Mouse (Mus musculus) intestine, postnatal 0 days (tissue): ENCODE results near the gene Rbm4. TPM values are rescaled to one million over a fixed set of nuclear protein-coding genes. Genes with fewer than 3 reads are reported as not detected.

ENCODE experiments used
- ATAC-seq: fragments of 200-750 bp; cut with Nextera tagmentation; 2 replicates; pipeline ENCODE4 v1.8.0; 2017; ENCODE audit warnings: mild to moderate bottlenecking, moderate TSS enrichment, moderate library complexity
- H3K27ac ChIP-seq: fragments of 300-500 bp; sonication (generic); 2 replicates; pipeline ENCODE4 v1.5.1; 2014; ENCODE audit warnings: mild to moderate bottlenecking, low read depth, low read length, moderate library complexity
- H3K27me3 ChIP-seq: fragments of 300-500 bp; sonication (generic); replicated peaks from 2 replicates; pipeline ENCODE4 v1.6.1; 2014; ENCODE audit warnings: low read length, mixed read lengths; ENCODE audit not compliant: control insufficient read depth, insufficient read depth
- H3K36me3 ChIP-seq: fragments of 300-500 bp; sonication (generic); 2 replicates; pipeline ENCODE4 v1.6.1; 2014; ENCODE audit warnings: mild to moderate bottlenecking, moderate library complexity; ENCODE audit not compliant: control insufficient read depth, insufficient read depth
- H3K4me1 ChIP-seq: fragments of 300-500 bp; sonication (generic); replicated peaks from 2 replicates; pipeline ENCODE4 v1.6.1; 2014; ENCODE audit warnings: antibody characterized with exemption, low read length, mixed read lengths; ENCODE audit not compliant: control insufficient read depth, insufficient read depth
- H3K4me2 ChIP-seq: fragments of 300-500 bp; sonication (generic); replicated peaks from 2 replicates; pipeline ENCODE4 v1.6.1; 2014; ENCODE audit warnings: low read depth, mild to moderate bottlenecking, moderate library complexity
- H3K4me3 ChIP-seq: fragments of 300-500 bp; sonication (generic); 2 replicates; pipeline ENCODE4 v1.5.1; 2014; ENCODE audit warnings: low read depth, low read length
- H3K9ac ChIP-seq: fragments of 300-500 bp; sonication (generic); 2 replicates; pipeline ENCODE4 v1.6.1; 2014; ENCODE audit warnings: mild to moderate bottlenecking, low read depth, low read length
- H3K9me3 ChIP-seq: fragments of 300-500 bp; sonication (generic); 2 replicates; pipeline ENCODE4 v1.6.1; 2016; ENCODE audit warnings: mixed run types; ENCODE audit not compliant: control insufficient read depth
- CTCF ChIP-seq: sonication (generic); IDR thresholded peaks from 2 replicates; pipeline ENCODE4 v1.5.1; 2016; ENCODE audit warnings: low read depth, mild to moderate bottlenecking, control low read depth, antibody characterized with exemption, moderate library complexity
- WGBS: fragments of 180-500 bp; shearing (Covaris S2); extraction: QIAGEN DNeasy Blood & Tissue Kit; methylation state at CpG from one replicate; pipeline ENCODE4 v1.1.7; 2014; 5-methylcytosine and 5-hydroxymethylcytosine counted together
- polyA plus RNA-seq: library from polyadenylated mRNA; unstranded; fragments of >200 nt; fragmentation: Nextera tagmentation; extraction: Ambion mirVana; gene quantifications from 2 replicates; pipeline ENCODE4 v1.2.1, GENCODE M21; 2015

Rbm4 gene
- 20.3 and 21.6 TPM in 2 replicates for polyA plus RNA-seq

DNA sequence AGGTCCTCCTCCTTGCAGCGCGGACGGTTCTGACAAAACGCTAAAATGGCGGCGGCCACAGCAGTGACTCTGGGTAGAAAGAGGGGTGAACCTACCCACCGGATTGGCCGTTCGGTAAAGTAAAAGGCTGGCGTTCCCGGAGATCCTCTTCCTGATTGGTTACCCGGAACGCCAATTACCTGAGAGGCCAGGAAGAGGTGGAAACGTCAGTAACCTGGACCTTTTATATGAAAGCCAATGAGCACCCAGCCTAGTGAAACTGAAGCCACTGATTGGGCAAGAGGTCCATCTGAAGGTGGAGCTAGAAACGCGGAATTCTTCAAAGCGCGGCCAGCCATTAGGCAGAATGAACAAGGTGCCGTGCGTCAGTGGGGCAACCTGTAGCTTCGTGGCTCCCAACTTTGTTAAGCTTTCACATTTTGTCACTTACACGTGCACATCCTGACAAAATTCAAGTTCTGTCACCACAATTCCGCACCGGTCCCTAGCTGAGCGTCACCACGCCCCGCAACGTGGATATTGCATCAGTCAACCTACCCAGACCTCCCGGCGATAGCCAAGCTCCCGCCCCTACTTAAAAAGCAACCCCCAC is at the start of gene Rbm4:
TSS of gene Rbm4 (minus strand) at position 71 of the 592 bp plus-strand sequence.
- H3K9ac ChIP-seq, result peak within 1 kb of the TSS; percentile 74
- no peak for TF ChIP-seq CTCF
- peaks cover 33% of the 10 kb centered on the region for H3K36me3 ChIP-seq
- peak; percentile 98 for ATAC-seq
- 0 out of 2 replicates have a peak, but pooled peaks cover 10% of the 10 kb centered on the region for H3K4me1 ChIP-seq
- under 1% methylated on average over 31 of the region's 31 CpGs for WGBS
- peak within 1 kb of the TSS; percentile 73 for H3K4me2 ChIP-seq
- no peaks in the 10 kb centered on the region for H3K27me3 ChIP-seq
- no peaks in the 10 kb centered on the region for H3K9me3 ChIP-seq
- H3K27ac ChIP-seq, result peak within 1 kb of the TSS; percentile 86
- peak within 1 kb of the TSS; percentile 73 for H3K4me3 ChIP-seq

GRCm38 (mm10) chr19:4842611-4843010 is 48.9 kb upstream of the Rbm4 start:
- no peak overlapping the region for H3K9ac ChIP-seq
- no peak overlapping the region for H3K27ac ChIP-seq
- 56% methylated on average over 2 of the region's 2 CpGs for WGBS
- no peak for ATAC-seq
- no peak overlapping the region for H3K4me3 ChIP-seq
- peaks cover 16% of the 10 kb centered on the region; the same call in 1 of the 2 replicates for H3K27me3 ChIP-seq
- no peak for TF ChIP-seq CTCF
- H3K4me2 ChIP-seq, result no peak overlapping the region
- H3K4me1 ChIP-seq, result peaks cover 4% of the 10 kb centered on the region; the same call in 1 of the 2 replicates
- H3K9me3 ChIP-seq, result no peaks in the 10 kb centered on the region
- no peaks in the 10 kb centered on the region for H3K36me3 ChIP-seq

DNA sequence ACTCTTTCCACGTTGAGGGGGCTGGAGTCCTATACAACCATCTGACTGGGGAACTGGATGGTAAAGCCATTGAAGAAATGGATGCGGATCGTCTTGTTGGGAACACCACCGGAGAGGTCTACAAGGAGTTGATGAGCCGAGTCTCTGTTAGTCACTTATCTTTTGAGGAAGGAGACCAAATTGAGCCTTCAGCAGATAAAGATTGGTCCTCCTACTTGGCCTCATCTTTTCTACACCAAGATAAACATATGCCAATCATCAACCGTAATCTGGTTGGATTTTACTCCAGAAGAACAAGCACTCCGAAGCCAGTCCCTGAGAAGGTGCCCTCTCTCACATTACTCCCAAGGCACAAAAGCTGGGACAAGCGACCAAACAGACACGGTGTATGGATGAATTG is 47.1 kb upstream of the Rbm4 start:
- Histone ChIP-seq H3K27me3 (peaks cover 16% of the 10 kb centered on the region; the same call in 1 of the 2 replicates), H3K4me1 (peaks cover 7% of the 10 kb centered on the region; the same call in 1 of the 2 replicates), H3K9me3 (no peaks in the 10 kb centered on the region), H3K4me3 (no peak overlapping the region), H3K27ac (no peak overlapping the region), H3K9ac (no peak overlapping the region), H3K4me2 (no peak overlapping the region), H3K36me3 (peaks cover 3% of the 10 kb centered on the region; the same call in 1 of the 2 replicates)
- ATAC-seq, result no peak
- TF ChIP-seq CTCF, result no peak
- 75% methylated on average over 9 of the region's 9 CpGs for WGBS

DNA sequence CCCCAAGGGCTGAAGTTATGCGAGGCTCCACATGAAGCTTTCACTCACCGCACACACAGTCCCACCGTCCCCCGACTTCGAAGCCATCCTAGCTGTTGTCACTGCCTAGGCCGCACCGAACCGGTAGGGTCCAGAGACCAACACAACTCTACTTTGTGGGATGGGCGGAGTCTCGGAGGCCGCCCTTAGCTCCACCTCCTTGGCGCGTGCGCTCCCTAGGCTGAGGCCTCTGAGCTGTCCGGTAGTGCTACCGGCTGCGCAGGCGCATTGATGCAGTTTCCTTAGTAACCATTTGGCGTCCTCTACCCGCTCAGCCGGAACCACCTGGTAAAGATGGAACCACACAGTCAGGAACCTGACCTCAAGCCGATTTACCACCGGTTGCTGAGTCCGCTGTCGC is 45.4 kb upstream of the Rbm4 start, which contains the start of the genes Ccs and Ccdc87:
TSS of gene Ccs (minus strand) at position 184 of the 400 bp plus-strand sequence.
TSS of gene Ccdc87 (plus strand) at position 218 of the 400 bp plus-strand sequence.
- WGBS, result under 1% methylated on average over 25 of the region's 25 CpGs
- ATAC-seq, result peak; percentile 96

GRCm38 (mm10) chr19:4838526-4839140 is 44.9 kb upstream of the Rbm4 start:
- Histone ChIP-seq H3K4me1 (peaks cover 7% of the 10 kb centered on the region; the same call in 1 of the 2 replicates), H3K27ac (no peak overlapping the region), H3K4me2 (peak overlapping the region; percentile 91), H3K4me3 (peak overlapping the region; percentile 47), H3K27me3 (peaks cover 16% of the 10 kb centered on the region; the same call in 1 of the 2 replicates), H3K9me3 (no peaks in the 10 kb centered on the region), H3K9ac (peak overlapping the region; percentile 71), H3K36me3 (peaks cover 3% of the 10 kb centered on the region; the same call in 1 of the 2 replicates)
- WGBS, result 27% methylated on average over 10 of the region's 10 CpGs
- TF ChIP-seq CTCF, result no peak
- ATAC-seq, result peak; percentile 3; the same call in 1 of the 2 replicates

More for the DNA sequence above, 45.4 kb upstream of the Rbm4 start, which contains the start of the genes Ccs and Ccdc87:
- H3K36me3 ChIP-seq, result peaks cover 3% of the 10 kb centered on the region; the same call in 1 of the 2 replicates
- H3K9ac ChIP-seq, result peak within 1 kb of the TSS; percentile 71
- H3K27me3 ChIP-seq, result peaks cover 16% of the 10 kb centered on the region; the same call in 1 of the 2 replicates
- H3K27ac ChIP-seq, result no peak within 1 kb of the TSS
- H3K4me3 ChIP-seq, result peak within 1 kb of the TSS; percentile 47
- H3K4me2 ChIP-seq, result peak within 1 kb of the TSS; percentile 91
- H3K4me1 ChIP-seq, result peaks cover 7% of the 10 kb centered on the region; the same call in 1 of the 2 replicates
- TF ChIP-seq CTCF, result no peak
- no peaks in the 10 kb centered on the region for H3K9me3 ChIP-seq

GRCm38 (mm10) chr19:4837049-4837448 is 43.3 kb upstream of the Rbm4 start:
- Histone ChIP-seq H3K4me3 (no peak overlapping the region), H3K9me3 (no peaks in the 10 kb centered on the region), H3K27ac (no peak overlapping the region), H3K4me1 (peaks cover 7% of the 10 kb centered on the region; the same call in 1 of the 2 replicates), H3K27me3 (peaks cover 11% of the 10 kb centered on the region; the same call in 1 of the 2 replicates), H3K9ac (no peak overlapping the region), H3K4me2 (no peak overlapping the region), H3K36me3 (peaks cover 13% of the 10 kb centered on the region; the same call in 1 of the 2 replicates)
- no peak for ATAC-seq
- TF ChIP-seq CTCF, result no peak
- WGBS, result 93% methylated on average over 6 of the region's 6 CpGs
